Mouse (Mus musculus) monocyte, adult 5-6 weeks (primary cell): ENCODE data around the gene Usp45. TPM values are rescaled to one million over a fixed set of nuclear protein-coding genes. Genes with fewer than 3 reads are reported as not detected.
A peak's percentile ranks its signal among the peaks of the same experiment; 100 is the strongest.
"Not testable (repeated sequence)": the region's sequence is repeated elsewhere in the genome, so short reads cannot be mapped to it uniquely, and the experiment has no call there.

Experiments used
- ATAC-seq: fragments of 153-309, 156-312 bp; replicated peaks from 2 replicates; pipeline ENCODE4 v1.8.0; 2017; ENCODE audit warnings: mild to moderate bottlenecking; ENCODE audit not compliant: low TSS enrichment, insufficient number of reproducible peaks, severe bottlenecking, poor library complexity, low FRiP score
- total RNA-seq: library from RNA; stranded (forward); fragments of 200-1000, 200-491, 200-594 nt; gene quantifications from 3 replicates; pipeline ENCODE4 v1.2.3, GENCODE M21; 2017

Usp45 gene
- total RNA-seq: 24.5 to 27.2 TPM (median 26.4 TPM) in 3 replicates

- peak; percentile 99 for ATAC-seq
Measured at GRCm38 (mm10) chr4:21766863-21767304, at the start of gene Usp45, which contains the start of gene Tstd3. Usp45 (plus strand) TSS chr4:21767156. Tstd3 (minus strand) TSS chr4:21767212.

GRCm38 (mm10) chr4:21722752-21723334, 44.1 kb upstream of the Usp45 start:
- no peak for ATAC-seq

- peak; percentile 51 for ATAC-seq
Measured at GRCm38 (mm10) chr4:21726912-21727614, 39.9 kb upstream of the Usp45 start.

GRCm38 (mm10) chr4:21727615-21728165, 39.3 kb upstream of the Usp45 start, which contains the start of gene Ccnc:
Ccnc (plus strand) TSS chr4:21727701.
- ATAC-seq: peak; percentile 99

GRCm38 (mm10) chr4:21739169-21739568, 27.8 kb upstream of the Usp45 start:
- ATAC-seq: no peak

- ATAC-seq: not testable (repeated sequence)
Measured at GRCm38 (mm10) chr4:21744142-21744541, 22.8 kb upstream of the Usp45 start.

- ATAC-seq: no peak
Measured at GRCm38 (mm10) chr4:21745723-21746122, 21.2 kb upstream of the Usp45 start.

- ATAC-seq: peak; percentile 97
Measured at GRCm38 (mm10) chr4:21755123-21755789, 11.7 kb upstream of the Usp45 start.

- no peak for ATAC-seq
Measured at GRCm38 (mm10) chr4:21758860-21759259, 8.1 kb upstream of the Usp45 start.

- no peak for ATAC-seq
Measured at GRCm38 (mm10) chr4:21761416-21762160, 5.4 kb upstream of the Usp45 start.

- no peak for ATAC-seq
Measured at GRCm38 (mm10) chr4:21763827-21764226, 3.1 kb upstream of the Usp45 start.

- 0 out of 2 replicates have a peak, but pooled peaks have one; percentile 14 for ATAC-seq
Measured at GRCm38 (mm10) chr4:21766171-21766862, 639 bp upstream of the Usp45 start.

- no peak for ATAC-seq
Measured at GRCm38 (mm10) chr4:21771064-21771463, 4.1 kb downstream of the Usp45 start.

GRCm38 (mm10) chr4:21772306-21772705, 5.3 kb downstream of the Usp45 start:
- ATAC-seq: no peak

GRCm38 (mm10) chr4:21776091-21776945, 9.4 kb downstream of the Usp45 start:
- peak; percentile 93 for ATAC-seq

- 0 out of 2 replicates have a peak, but pooled peaks have one; percentile 33 for ATAC-seq
Measured at GRCm38 (mm10) chr4:21776946-21777265, 9.9 kb downstream of the Usp45 start.
